ENCODE assay signal across 24 mouse cellular contexts in the genomic region with DNA sequence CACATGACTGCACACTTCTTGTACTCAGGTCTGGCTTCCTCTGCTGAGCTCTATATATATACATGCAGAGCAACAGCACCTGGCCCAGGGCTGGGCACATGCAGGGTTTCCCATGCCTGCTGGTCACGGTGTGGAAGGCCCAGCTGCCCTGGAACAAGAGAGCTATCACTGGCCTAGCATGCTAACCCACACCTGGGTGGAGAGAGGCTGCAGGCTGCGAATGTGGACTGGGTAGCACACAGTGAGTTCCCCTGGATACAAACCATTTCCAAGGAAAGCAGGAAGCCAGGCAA.
A peak's percentile ranks its signal among the peaks of the same experiment; 100 is the strongest.
DNase-seq lines count a peak whose midpoint lies in the region; ATAC-seq lines count a peak whose summit lies in the region.
"Had no signal": no experiment of that assay in that cellular context is flagged by ENCODE, and none has a peak within 500 bp of the region (broad histone marks: within the 10 kb centered on the region; RNA-seq: fewer than 3 reads in every experiment).

No protein-coding gene starts in this region.

- H3K4me2 ChIP-seq in midbrain, embryonic 12.5 days (replicated peaks): no peak overlapping the region
- H3K4me2 ChIP-seq in neural tube, embryonic 14.5 days (ENCODE audit: low read depth, low read length): no peak overlapping the region
- H3K4me2 ChIP-seq: embryonic facial prominence, embryonic 12.5 days; liver, embryonic 11.5 days had no signal

- no peak overlapping the region for H3K9ac ChIP-seq in midbrain, embryonic 12.5 days (replicated peaks)
- H3K9ac ChIP-seq in neural tube, embryonic 14.5 days (replicated peaks; ENCODE audit: low read depth, low read length): no peak overlapping the region

- DNase-seq in cerebellum, adult 11-12 months: peak; percentile 42
- no peak for DNase-seq in cerebellum, postnatal 10 days
- DNase-seq in midbrain, embryonic 10.5 days (ENCODE audit: low spot score): no peak
- DNase-seq in cerebellum, adult 9-11 months: peak; percentile 49
- DNase-seq in right cerebral cortex, postnatal 25 days: no peak
- no peak for DNase-seq in right cerebral cortex, adult 2 months (ENCODE audit: low spot score in 2 of 2)
- DNase-seq: adrenal gland, postnatal 10 days; kidney, adult 8-10 months; kidney, postnatal 14 days; lung, adult 18-20 months; lung, postnatal 14 days; retina, postnatal 1 day; thymus, adult 2 months had no signal

- peaks cover 32% of the 10 kb centered on the region for H3K27me3 ChIP-seq in midbrain, embryonic 12.5 days
- peaks cover 53% of the 10 kb centered on the region for H3K27me3 ChIP-seq in midbrain, embryonic 10.5 days (ENCODE audit: low read depth, poor library complexity, severe bottlenecking)
- no peaks in the 10 kb centered on the region for H3K27me3 ChIP-seq in neural tube, embryonic 14.5 days (ENCODE audit: control insufficient read depth, insufficient read depth, low read length)

- H3K27ac ChIP-seq in midbrain, embryonic 12.5 days (replicated peaks): 0 out of 2 replicates have a peak overlapping the region, but pooled peaks have one; percentile 20
- no peak overlapping the region for H3K27ac ChIP-seq in midbrain, embryonic 10.5 days (replicated peaks)
- H3K27ac ChIP-seq in neural tube, embryonic 14.5 days (ENCODE audit: low read depth, low read length): peak overlapping the region; percentile 22; the same call in 1 of the 2 replicates
- H3K27ac ChIP-seq: embryonic facial prominence, embryonic 12.5 days; layer of hippocampus, adult 2 months had no signal

- H3K4me1 ChIP-seq in midbrain, embryonic 12.5 days: peaks cover 63% of the 10 kb centered on the region
- H3K4me1 ChIP-seq in midbrain, embryonic 10.5 days: peaks cover 48% of the 10 kb centered on the region
- peaks cover 69% of the 10 kb centered on the region for H3K4me1 ChIP-seq in neural tube, embryonic 14.5 days (ENCODE audit: control insufficient read depth, insufficient read depth, low read length)

- WGBS in midbrain, embryonic 12.5 days: 84% methylated on average over 2 of the region's 2 CpGs
- 93% methylated on average over 2 of the region's 2 CpGs for WGBS in midbrain, embryonic 10.5 days
- 86% methylated on average over 2 of the region's 2 CpGs for WGBS in neural tube, embryonic 14.5 days

- no peaks in the 10 kb centered on the region for H3K9me3 ChIP-seq in midbrain, embryonic 12.5 days
- H3K9me3 ChIP-seq in midbrain, embryonic 10.5 days (replicated peaks): no peaks in the 10 kb centered on the region
- H3K9me3 ChIP-seq in neural tube, embryonic 14.5 days (ENCODE audit: control insufficient read depth, low read length): no peaks in the 10 kb centered on the region
- H3K9me3 ChIP-seq: embryonic facial prominence, embryonic 12.5 days had no signal

- no peaks in the 10 kb centered on the region for H3K36me3 ChIP-seq in midbrain, embryonic 12.5 days
- peaks cover 34% of the 10 kb centered on the region for H3K36me3 ChIP-seq in midbrain, embryonic 10.5 days
- H3K36me3 ChIP-seq in neural tube, embryonic 14.5 days (ENCODE audit: control insufficient read depth, insufficient read depth, low read length): no peaks in the 10 kb centered on the region
- H3K36me3 ChIP-seq: embryonic facial prominence, embryonic 12.5 days; G1E had no signal

- no peak overlapping the region for H3K4me3 ChIP-seq in midbrain, embryonic 12.5 days
- H3K4me3 ChIP-seq in midbrain, embryonic 10.5 days: no peak overlapping the region
- no peak overlapping the region for H3K4me3 ChIP-seq in neural tube, embryonic 14.5 days (ENCODE audit: low read depth, low read length)
- H3K4me3 ChIP-seq: embryonic facial prominence, embryonic 12.5 days; erythroblast, embryonic 14.5 days; layer of hippocampus, adult 2 months had no signal

- ATAC-seq in midbrain, embryonic 12.5 days (ENCODE audit: low FRiP score, low read depth): no peak
- no peak for ATAC-seq in neural tube, embryonic 14.5 days (ENCODE audit: low read depth)
- ATAC-seq: activated CD4-positive, CD25-positive, alpha-beta regulatory T cell, adult 4 months; CD4-positive, CD25-positive, alpha-beta regulatory T cell, adult 4 months; forebrain, embryonic 16.5 days; inflammation-experienced regulatory T-cells, adult 6 months had no signal

Comparison
In these comparisons a context has a peak if more than half of its experiments do, and no peak if none do; other contexts are left out.
1. DNase-seq: peak in cerebellum, adult 11-12 months (single experiment) and cerebellum, adult 9-11 months (single experiment); none in cerebellum, postnatal 10 days (0 of 2), midbrain, embryonic 10.5 days (single experiment), right cerebral cortex, postnatal 25 days (single experiment) and right cerebral cortex, adult 2 months (0 of 2).